Mouse (Mus musculus) cerebellum, postnatal 10 days (tissue): ENCODE results near the gene Dguok.

ENCODE experiments used
- DNase-seq, 2 experiments: peaks; one replicate each; pipeline ENCODE4 v3.0.0; 2021; ENCODE audit warnings: mixed read lengths in 2 of 2

The Dguok gene

DNA sequence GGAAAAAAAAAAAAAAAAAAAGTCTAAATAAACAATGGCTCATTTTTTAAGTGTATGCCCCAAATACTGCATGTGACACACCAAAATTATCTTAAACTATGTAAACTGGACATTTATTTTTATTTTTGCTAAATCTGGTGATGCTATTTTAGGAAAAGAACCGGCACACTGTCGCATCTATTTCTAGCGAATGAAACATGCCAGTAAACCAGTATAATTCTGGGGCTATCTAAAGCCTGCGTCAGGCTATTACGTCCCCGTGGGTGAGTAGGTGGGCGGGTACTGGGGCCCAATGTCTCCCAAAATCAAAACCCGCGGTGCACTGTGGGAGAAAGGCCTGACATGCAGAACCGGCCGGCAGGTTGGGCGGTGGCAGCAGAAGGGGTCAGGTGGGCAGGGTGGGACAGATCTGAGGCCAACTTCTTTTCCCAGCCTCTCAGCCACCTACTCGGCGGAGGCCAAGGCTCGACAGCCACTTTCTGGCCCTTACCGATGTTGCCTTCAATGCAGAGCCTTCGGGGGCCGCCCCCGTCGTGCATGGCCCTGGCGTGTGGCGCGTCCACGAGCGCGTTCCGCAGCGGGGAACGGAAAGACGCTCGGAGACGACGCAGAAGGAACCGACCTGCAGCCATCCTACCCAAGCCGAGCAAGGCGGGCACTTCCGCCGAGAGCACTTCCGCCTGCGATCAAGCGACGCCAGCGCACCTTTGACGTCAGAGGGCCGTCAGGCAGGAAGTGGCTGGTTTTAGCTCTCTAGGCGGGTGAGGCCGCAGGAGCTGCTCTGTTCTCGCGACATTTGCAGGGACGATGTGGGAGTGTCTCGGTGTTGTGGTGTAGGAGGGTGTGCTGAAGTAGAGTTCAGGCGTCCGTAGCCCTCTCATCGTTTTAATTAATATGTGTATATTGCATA lies at the start of gene Dguok:
Gene Dguok (minus strand): TSS at position 712 of the 910 bp plus-strand sequence.
- DNase-seq, result peak; percentile 97 to 98

DNA sequence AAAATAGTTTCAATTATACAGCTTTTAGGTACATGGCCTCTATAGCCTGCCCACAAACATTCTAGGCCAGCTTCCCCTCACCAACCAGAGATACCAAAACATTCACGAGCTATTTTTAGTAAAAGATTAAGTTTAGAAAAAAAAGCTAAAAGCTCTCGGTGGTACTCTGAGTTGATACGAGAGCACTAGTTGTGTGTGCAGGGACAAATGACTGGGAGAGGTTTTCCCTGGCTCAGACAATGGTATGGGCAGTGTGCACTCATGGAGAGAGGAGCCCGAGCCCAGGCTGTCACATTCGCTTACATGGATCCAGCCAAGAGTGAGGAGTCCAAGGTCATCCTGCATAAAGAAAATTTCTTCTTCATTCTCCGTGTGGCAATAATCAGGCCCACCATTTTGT lies 49.2 kb upstream of the Dguok start:
- DNase-seq, result no peak

DNA sequence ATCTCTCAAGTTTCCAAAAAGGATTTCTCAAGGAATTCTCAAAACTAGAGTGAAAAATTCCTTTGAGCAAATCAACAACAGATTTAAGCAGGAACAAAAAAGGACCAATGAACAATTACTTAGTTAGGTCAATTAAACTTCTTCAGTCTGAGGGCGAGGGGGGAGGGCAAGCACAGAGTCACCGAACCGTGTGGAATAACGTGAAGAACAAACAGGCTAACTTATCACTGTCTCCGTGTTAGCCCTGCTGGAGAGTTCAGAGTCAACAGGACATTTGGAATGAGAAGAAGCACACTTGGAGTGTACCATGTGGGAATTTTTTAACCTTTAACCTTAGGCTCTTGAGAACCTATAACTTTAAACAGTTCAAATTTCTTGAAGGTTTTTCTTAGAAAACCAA lies 41.6 kb upstream of the Dguok start:
- no peak for DNase-seq

GRCm38 (mm10) chr6:83545778-83546177 lies 39.0 kb upstream of the Dguok start:
- no peak for DNase-seq

GRCm38 (mm10) chr6:83541756-83542456 lies 35.1 kb upstream of the Dguok start:
- peak; percentile 47 to 58 for DNase-seq

- peak; percentile 69 to 73 for DNase-seq
Observed at GRCm38 (mm10) chr6:83540017-83540416, 33.2 kb upstream of the Dguok start.

- no peak for DNase-seq
Observed at GRCm38 (mm10) chr6:83536795-83537059, 30.0 kb upstream of the Dguok start.

DNA sequence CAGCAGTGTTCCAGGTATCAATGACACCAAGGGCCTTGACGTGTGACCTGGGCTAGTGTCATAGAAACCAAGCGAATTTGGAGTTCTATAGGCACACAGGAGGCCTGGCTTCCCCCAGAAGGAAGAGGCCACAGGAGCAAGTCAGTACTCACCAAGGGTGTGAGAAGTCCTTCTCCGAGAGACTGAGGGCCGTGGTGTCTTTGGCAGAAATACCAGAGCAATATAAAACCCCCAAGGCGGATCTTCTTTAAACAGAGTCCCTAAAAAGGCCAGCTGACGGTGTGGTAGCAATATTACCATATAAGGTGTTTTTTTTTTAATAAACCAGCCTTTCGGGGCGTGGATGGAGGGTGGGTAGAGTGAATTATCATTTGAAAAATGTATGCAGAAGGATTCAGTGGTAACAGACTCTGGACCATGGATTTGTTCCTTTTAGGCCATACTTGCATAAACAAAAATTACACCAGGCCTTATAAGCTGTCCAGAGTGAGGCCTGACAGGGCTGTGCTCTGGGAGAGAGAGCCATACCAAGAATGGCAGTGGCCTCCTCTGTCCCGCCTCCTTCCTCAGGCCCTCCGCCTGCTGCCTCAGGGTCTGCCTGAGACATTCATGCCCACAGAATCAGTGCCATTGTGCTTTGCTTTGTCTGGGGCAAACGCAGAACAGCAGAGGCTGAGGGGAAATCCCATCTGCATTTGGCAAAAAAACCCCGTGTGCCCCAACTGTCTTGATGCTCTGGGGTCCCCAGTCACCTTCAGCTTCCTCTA lies 29.4 kb upstream of the Dguok start, which contains the start of gene Actg2:
Gene Actg2 (minus strand): TSS at position 238 of the 767 bp plus-strand sequence.
- DNase-seq, result no peak

- peak; percentile 64 to 69 for DNase-seq
Observed at GRCm38 (mm10) chr6:83532608-83533007, 25.8 kb upstream of the Dguok start.

GRCm38 (mm10) chr6:83523194-83523593 lies 16.4 kb upstream of the Dguok start:
- peak in 1 of 2 experiments; percentile 38 for DNase-seq

- no peak for DNase-seq
Observed at GRCm38 (mm10) chr6:83521784-83522183, 15.0 kb upstream of the Dguok start.

DNA sequence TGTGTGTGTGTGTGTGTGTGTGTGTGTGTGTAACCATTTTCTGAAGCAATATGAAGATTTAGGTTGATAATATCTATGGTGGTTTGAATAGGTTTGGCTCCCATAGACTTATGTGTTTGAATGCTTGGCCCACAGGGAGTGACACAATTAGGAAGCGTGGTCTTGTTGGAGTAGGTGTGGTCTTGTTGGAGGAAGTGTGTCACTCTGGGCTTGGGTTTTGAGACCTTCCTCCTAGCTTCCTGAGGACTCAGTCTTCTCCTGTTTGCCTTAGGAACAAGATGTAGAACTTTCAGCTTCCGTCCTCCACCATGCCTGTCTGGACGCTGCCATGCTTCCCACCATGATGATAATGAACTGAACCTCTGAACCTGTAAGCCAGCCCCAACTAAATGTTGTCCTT lies 11.9 kb upstream of the Dguok start:
- DNase-seq, result no peak

DNA sequence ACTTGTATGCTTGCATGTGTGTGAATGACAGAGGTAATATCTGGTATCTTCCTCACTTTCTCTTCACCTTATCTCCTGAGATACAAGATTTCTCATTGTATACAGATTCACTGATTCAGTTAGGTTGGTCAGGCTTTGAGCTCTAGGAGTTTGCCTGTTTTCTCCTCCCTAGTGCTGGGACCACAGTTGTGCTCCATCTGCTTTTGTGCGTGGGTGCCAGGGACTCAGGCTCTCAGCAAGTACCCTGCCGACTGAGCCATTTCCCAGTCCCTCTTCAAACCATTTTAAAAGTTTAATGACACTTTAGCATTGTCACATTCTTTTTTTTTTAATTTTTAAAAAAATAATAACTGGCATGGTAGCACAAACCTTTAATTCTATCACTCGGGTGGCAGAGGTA lies 8.4 kb upstream of the Dguok start:
- peak in 1 of 2 experiments; percentile 33 for DNase-seq

GRCm38 (mm10) chr6:83512495-83512894 lies 5.7 kb upstream of the Dguok start:
- peak; percentile 80 to 86 for DNase-seq

DNA sequence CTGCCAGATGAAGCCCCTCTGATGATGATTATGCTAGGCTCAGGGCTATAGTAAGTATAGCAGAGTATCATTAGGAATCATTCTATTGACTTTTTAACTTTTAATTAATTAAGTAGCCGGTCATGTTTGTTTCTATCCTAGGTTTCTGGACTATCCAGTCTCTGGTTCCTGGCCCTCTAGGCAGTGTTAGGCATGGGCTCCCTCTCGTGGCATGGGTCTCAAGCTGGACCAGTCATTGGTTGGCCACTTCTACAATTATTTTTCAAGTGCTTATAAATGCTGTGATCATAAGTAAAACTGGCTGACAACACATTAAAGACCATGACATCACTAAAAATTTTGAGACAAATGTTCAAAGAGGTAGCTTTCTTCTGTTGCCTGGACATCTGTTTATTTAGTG lies 3.4 kb upstream of the Dguok start:
- DNase-seq, result peak; percentile 63

DNA sequence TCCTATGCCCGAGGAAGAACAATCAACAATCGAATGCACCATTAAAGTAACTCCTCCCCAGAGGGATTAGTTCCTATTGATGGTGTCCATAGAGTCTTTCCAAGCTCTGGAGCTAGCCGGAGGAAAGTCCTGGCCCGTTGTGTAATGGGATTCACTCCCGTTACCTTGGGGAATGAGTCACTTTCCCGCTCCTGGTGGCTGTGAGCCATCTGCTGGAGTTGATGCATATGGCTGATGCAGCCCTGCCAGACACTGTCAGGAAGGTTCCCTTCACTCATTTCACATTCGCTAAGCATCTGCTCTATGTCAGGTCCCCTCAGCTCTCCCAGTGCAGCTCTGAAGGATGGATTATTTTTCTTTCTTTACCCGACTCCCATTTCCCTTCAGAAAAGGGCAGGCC lies 2.7 kb upstream of the Dguok start:
- peak; percentile 80 to 84 for DNase-seq

DNA sequence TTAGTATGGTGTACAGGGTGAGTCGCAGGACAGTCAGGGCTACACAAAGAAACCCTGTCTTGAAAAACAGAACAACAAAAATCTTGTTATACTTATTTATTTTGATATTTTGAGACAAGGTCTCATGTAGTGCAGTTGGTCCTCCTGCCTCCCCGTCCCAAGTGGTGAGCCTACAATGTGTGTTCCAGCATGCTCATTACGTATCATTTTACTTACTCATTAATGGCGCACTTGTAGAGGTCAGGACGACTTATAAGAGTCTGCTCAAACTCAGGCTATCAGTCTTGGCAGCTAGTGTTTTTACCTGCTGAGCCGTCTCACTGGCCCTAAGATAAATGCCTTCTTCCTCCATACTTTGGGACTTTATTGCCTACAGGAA lies 388 bp upstream of the Dguok start:
- no peak for DNase-seq

DNA sequence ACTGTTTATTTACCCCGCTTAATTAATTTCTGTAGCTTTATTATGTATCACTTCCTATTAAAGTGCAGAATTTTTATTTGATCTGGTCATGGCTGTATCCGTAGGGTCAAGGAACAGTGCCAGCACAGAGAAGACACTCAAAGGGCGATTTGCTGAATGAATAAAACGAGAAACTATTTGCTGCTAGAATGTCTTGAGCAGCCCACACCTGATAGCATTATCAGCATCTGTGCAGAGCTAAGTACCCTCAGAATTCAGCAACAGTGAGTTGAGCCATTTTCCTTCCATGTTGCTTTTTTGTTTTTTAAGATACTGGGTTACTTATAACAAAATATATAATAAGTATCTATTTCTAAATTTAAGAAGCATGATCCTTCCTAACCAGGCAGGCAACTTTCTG lies 1.2 kb downstream of the Dguok start:
- DNase-seq, result no peak

GRCm38 (mm10) chr6:83503361-83503760 lies 3.4 kb downstream of the Dguok start:
- no peak for DNase-seq

- DNase-seq, result peak in 1 of 2 experiments; percentile 24
Observed at GRCm38 (mm10) chr6:83502656-83503055, 4.1 kb downstream of the Dguok start.

- no peak for DNase-seq
Observed at GRCm38 (mm10) chr6:83501524-83502310, 5.1 kb downstream of the Dguok start.

- DNase-seq, result peak in 1 of 2 experiments; percentile 36
Observed at GRCm38 (mm10) chr6:83500462-83500861, 6.3 kb downstream of the Dguok start.

DNA sequence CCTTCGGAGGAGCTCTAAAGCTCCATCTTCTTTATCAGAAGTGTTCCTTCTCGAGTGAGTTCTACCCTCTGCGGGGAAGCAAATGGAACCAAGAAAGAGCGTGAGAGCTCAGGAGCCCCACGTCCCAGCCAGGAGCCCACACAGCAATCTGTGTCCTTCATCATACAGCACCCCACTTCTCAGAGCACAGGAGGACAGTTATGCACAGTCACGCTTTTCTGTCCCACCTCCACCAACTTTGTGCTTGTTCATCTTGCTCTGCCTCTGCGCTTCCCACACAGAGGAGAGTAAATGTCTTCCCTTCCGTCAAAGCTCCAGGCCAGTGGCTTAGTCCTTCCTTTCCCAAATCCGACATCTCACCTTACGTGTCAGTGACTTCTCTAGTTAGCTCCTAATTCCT lies 7.7 kb downstream of the Dguok start:
- DNase-seq, result no peak
